Mouse (Mus musculus) embryo, embryonic 10 days (tissue): ENCODE measurements at regions not wholly inside any gene's neighbourhood (a gene's known extent, or its start where the extent isn't known, plus 50 kb on each side); places are given as distances from the start of the nearest gene placed in this dataset.

Experiments used
- DNase-seq: peaks from one replicate; pipeline ENCODE4 v3.0.0-alpha.2; 2015; ENCODE audit warnings: low spot score

DNA sequence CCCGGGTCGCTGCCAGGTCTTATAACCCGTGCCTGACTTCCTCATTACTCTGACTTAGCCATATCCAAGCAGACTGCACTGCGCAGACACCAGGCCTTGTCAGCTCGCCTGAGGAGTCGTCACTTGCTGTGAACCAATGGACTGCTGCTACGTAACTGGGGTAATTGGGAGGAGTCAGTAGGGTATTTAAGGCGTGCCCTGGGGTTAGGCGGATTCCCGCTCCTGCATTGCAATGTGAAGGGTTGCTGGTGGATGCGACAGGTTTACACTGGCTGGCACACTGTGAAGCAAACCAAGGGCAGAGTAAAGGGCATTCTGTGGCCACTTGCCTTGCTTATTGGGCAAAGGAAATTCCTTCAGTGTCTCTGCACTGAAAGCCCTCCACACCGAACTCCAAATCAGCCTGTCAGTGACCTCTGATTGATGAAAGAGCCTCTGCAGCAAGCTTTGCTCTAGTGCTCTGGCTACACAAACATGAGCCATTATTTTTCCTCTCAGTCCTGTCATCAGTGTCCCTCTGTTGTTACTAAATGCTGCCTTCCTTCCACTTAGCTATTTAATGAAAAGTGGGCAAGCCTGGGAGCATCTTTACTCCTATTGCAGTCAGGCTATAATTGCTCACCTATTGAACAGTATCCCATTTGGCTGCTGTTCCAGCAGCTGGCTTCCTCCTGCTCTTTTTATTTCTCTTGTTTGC, 51.7 kb downstream of the Cypt12 start:
- peak; percentile 11 for DNase-seq
